Mouse (Mus musculus) heart, embryonic 15.5 days (tissue): ENCODE results near the gene Nsun2. TPM values are rescaled to one million over a fixed set of nuclear protein-coding genes. Genes with fewer than 3 reads are reported as not detected.

Experiments used
- ATAC-seq: fragments of 200-750 bp; cut with Nextera tagmentation; replicated peaks from 2 replicates; pipeline ENCODE4 v1.8.0; 2017; ENCODE audit warnings: low read depth, moderate TSS enrichment; ENCODE audit not compliant: insufficient number of reproducible peaks, insufficient read depth, low FRiP score
- H3K27ac ChIP-seq: fragments of 300-500 bp; sonication (generic); 2 replicates; pipeline ENCODE4 v1.5.1; 2015; ENCODE audit warnings: mild to moderate bottlenecking, inconsistent platforms
- H3K27me3 ChIP-seq: fragments of 300-500 bp; sonication (generic); 2 replicates; pipeline ENCODE4 v1.6.1; 2015; ENCODE audit warnings: inconsistent platforms
- H3K36me3 ChIP-seq: fragments of 300-500 bp; sonication (generic); 2 replicates; pipeline ENCODE4 v1.6.1; 2015; ENCODE audit warnings: mild to moderate bottlenecking, inconsistent platforms
- H3K4me1 ChIP-seq: fragments of 300-500 bp; sonication (generic); replicated peaks from 2 replicates; pipeline ENCODE4 v1.6.1; 2015; ENCODE audit warnings: inconsistent platforms
- H3K4me2 ChIP-seq: fragments of 300-500 bp; sonication (generic); 2 replicates; pipeline ENCODE4 v1.6.1; 2015; ENCODE audit warnings: inconsistent platforms, mild to moderate bottlenecking, moderate library complexity
- H3K4me3 ChIP-seq: fragments of 300-500 bp; sonication (generic); 2 replicates; pipeline ENCODE4 v1.5.1; 2015; ENCODE audit warnings: mild to moderate bottlenecking, inconsistent platforms
- H3K9ac ChIP-seq: fragments of 300-500 bp; sonication (generic); 2 replicates; pipeline ENCODE4 v1.6.1; 2015; ENCODE audit warnings: mild to moderate bottlenecking, inconsistent platforms
- H3K9me3 ChIP-seq: fragments of 300-500 bp; sonication (generic); replicated peaks from 2 replicates; pipeline ENCODE4 v1.6.1; 2016; ENCODE audit warnings: inconsistent platforms
- WGBS: fragments of 180-500 bp; shearing (Covaris S2); methylation state at CpG from one replicate; pipeline ENCODE4 v1.1.7; 2015; ENCODE audit warnings: mixed read lengths; 5-methylcytosine and 5-hydroxymethylcytosine counted together
- polyA plus RNA-seq: library from polyadenylated mRNA; unstranded; fragments of >200 nt; fragmentation: Nextera tagmentation; extraction: Ambion mirVana; gene quantifications from 2 replicates; pipeline ENCODE4 v1.2.1, GENCODE M21; 2015

Nsun2 gene
- polyA plus RNA-seq, 1 experiment from 2014 or later, result 53.0 TPM

GRCm38 (mm10) chr13:69502863-69503262 is 30.7 kb upstream of the Nsun2 start:
- Histone ChIP-seq H3K4me2 (no peak overlapping the region), H3K4me1 (peaks cover 11% of the 10 kb centered on the region; the same call in 1 of the 2 replicates), H3K9me3 (no peaks in the 10 kb centered on the region), H3K36me3 (peaks cover 83% of the 10 kb centered on the region), H3K27ac (no peak overlapping the region), H3K4me3 (no peak overlapping the region), H3K27me3 (no peaks in the 10 kb centered on the region), H3K9ac (no peak overlapping the region)
- 68% methylated on average over 5 of the region's 5 CpGs for WGBS
- ATAC-seq, result no peak

GRCm38 (mm10) chr13:69506341-69507086 is 27.0 kb upstream of the Nsun2 start:
- no peak overlapping the region for H3K4me3 ChIP-seq
- no peaks in the 10 kb centered on the region for H3K9me3 ChIP-seq
- 68% methylated on average over 12 of the region's 12 CpGs for WGBS
- ATAC-seq, result no peak
- no peak overlapping the region for H3K27ac ChIP-seq
- no peaks in the 10 kb centered on the region for H3K27me3 ChIP-seq
- peaks cover 10% of the 10 kb centered on the region; the same call in 1 of the 2 replicates for H3K4me1 ChIP-seq
- H3K4me2 ChIP-seq, result no peak overlapping the region
- peaks cover 71% of the 10 kb centered on the region for H3K36me3 ChIP-seq
- no peak overlapping the region for H3K9ac ChIP-seq

GRCm38 (mm10) chr13:69507666-69508065 is 25.9 kb upstream of the Nsun2 start:
- no peak overlapping the region for H3K9ac ChIP-seq
- ATAC-seq, result no peak
- WGBS, result 96% methylated on average over 3 of the region's 3 CpGs
- H3K4me1 ChIP-seq, result peaks cover 10% of the 10 kb centered on the region; the same call in 1 of the 2 replicates
- no peak overlapping the region for H3K27ac ChIP-seq
- peaks cover 70% of the 10 kb centered on the region for H3K36me3 ChIP-seq
- H3K9me3 ChIP-seq, result no peaks in the 10 kb centered on the region
- no peaks in the 10 kb centered on the region for H3K27me3 ChIP-seq
- H3K4me2 ChIP-seq, result no peak overlapping the region
- no peak overlapping the region for H3K4me3 ChIP-seq

- Histone ChIP-seq H3K4me1 (peaks cover 10% of the 10 kb centered on the region; the same call in 1 of the 2 replicates), H3K9me3 (no peaks in the 10 kb centered on the region), H3K27ac (no peak overlapping the region), H3K36me3 (peaks cover 54% of the 10 kb centered on the region), H3K9ac (no peak overlapping the region), H3K4me2 (no peak overlapping the region), H3K27me3 (no peaks in the 10 kb centered on the region), H3K4me3 (no peak overlapping the region)
- ATAC-seq, result no peak
- 65% methylated on average over 9 of the region's 9 CpGs for WGBS
Measured at GRCm38 (mm10) chr13:69509391-69510244, 23.9 kb upstream of the Nsun2 start.

GRCm38 (mm10) chr13:69515091-69515490 is 18.5 kb upstream of the Nsun2 start:
- H3K4me2 ChIP-seq, result no peak overlapping the region
- H3K27me3 ChIP-seq, result no peaks in the 10 kb centered on the region
- peaks cover 14% of the 10 kb centered on the region; the same call in 1 of the 2 replicates for H3K36me3 ChIP-seq
- H3K9ac ChIP-seq, result no peak overlapping the region
- WGBS, result 83% methylated on average over 3 of the region's 3 CpGs
- peaks cover 17% of the 10 kb centered on the region for H3K4me1 ChIP-seq
- H3K27ac ChIP-seq, result no peak overlapping the region
- no peak for ATAC-seq
- H3K9me3 ChIP-seq, result no peaks in the 10 kb centered on the region
- no peak overlapping the region for H3K4me3 ChIP-seq

GRCm38 (mm10) chr13:69517445-69517844 is 16.1 kb upstream of the Nsun2 start:
- 50% methylated on average over 6 of the region's 6 CpGs for WGBS
- Histone ChIP-seq H3K36me3 (peaks cover 4% of the 10 kb centered on the region; the same call in 1 of the 2 replicates), H3K27ac (no peak overlapping the region), H3K9me3 (no peaks in the 10 kb centered on the region), H3K4me2 (no peak overlapping the region), H3K4me3 (no peak overlapping the region), H3K9ac (no peak overlapping the region), H3K27me3 (no peaks in the 10 kb centered on the region), H3K4me1 (peaks cover 23% of the 10 kb centered on the region)
- ATAC-seq, result no peak

GRCm38 (mm10) chr13:69519137-69519536 is 14.4 kb upstream of the Nsun2 start:
- 81% methylated on average over 6 of the region's 6 CpGs for WGBS
- no peaks in the 10 kb centered on the region for H3K36me3 ChIP-seq

GRCm38 (mm10) chr13:69522161-69522791 is 11.3 kb upstream of the Nsun2 start:
- ATAC-seq, result no peak
- no peaks in the 10 kb centered on the region for H3K27me3 ChIP-seq
- H3K4me3 ChIP-seq, result no peak overlapping the region
- H3K4me2 ChIP-seq, result no peak overlapping the region
- no peak overlapping the region for H3K27ac ChIP-seq
- no peak overlapping the region for H3K9ac ChIP-seq
- 88% methylated on average over 1 of the region's 1 CpGs for WGBS
- peaks cover 65% of the 10 kb centered on the region for H3K4me1 ChIP-seq
- no peaks in the 10 kb centered on the region for H3K36me3 ChIP-seq
- H3K9me3 ChIP-seq, result no peaks in the 10 kb centered on the region

More at GRCm38 (mm10) chr13:69519137-69519536, 14.4 kb upstream of the Nsun2 start:
- H3K4me3 ChIP-seq, result no peak overlapping the region
- no peak overlapping the region for H3K9ac ChIP-seq
- no peak overlapping the region for H3K27ac ChIP-seq
- H3K4me1 ChIP-seq, result peaks cover 39% of the 10 kb centered on the region
- no peak overlapping the region for H3K4me2 ChIP-seq
- ATAC-seq, result no peak
- no peaks in the 10 kb centered on the region for H3K27me3 ChIP-seq
- no peaks in the 10 kb centered on the region for H3K9me3 ChIP-seq

GRCm38 (mm10) chr13:69523444-69524157 is 9.9 kb upstream of the Nsun2 start:
- 64% methylated on average over 14 of the region's 14 CpGs for WGBS
- no peak overlapping the region for H3K27ac ChIP-seq
- H3K27me3 ChIP-seq, result no peaks in the 10 kb centered on the region
- H3K9ac ChIP-seq, result no peak overlapping the region
- peaks cover 60% of the 10 kb centered on the region for H3K4me1 ChIP-seq
- H3K4me3 ChIP-seq, result no peak overlapping the region
- no peak overlapping the region for H3K4me2 ChIP-seq
- H3K9me3 ChIP-seq, result no peaks in the 10 kb centered on the region
- no peaks in the 10 kb centered on the region for H3K36me3 ChIP-seq
- no peak for ATAC-seq

GRCm38 (mm10) chr13:69524158-69524530 is 9.4 kb upstream of the Nsun2 start:
- Histone ChIP-seq H3K27ac (no peak overlapping the region), H3K27me3 (no peaks in the 10 kb centered on the region), H3K36me3 (no peaks in the 10 kb centered on the region), H3K4me3 (no peak overlapping the region), H3K4me2 (no peak overlapping the region), H3K4me1 (peaks cover 62% of the 10 kb centered on the region), H3K9ac (no peak overlapping the region), H3K9me3 (no peaks in the 10 kb centered on the region)
- 58% methylated on average over 2 of the region's 2 CpGs for WGBS
- ATAC-seq, result no peak

GRCm38 (mm10) chr13:69525867-69526266 is 7.7 kb upstream of the Nsun2 start:
- no peak for ATAC-seq
- WGBS, result 76% methylated on average over 4 of the region's 4 CpGs
- H3K9ac ChIP-seq, result no peak overlapping the region
- no peak overlapping the region for H3K27ac ChIP-seq
- H3K27me3 ChIP-seq, result no peaks in the 10 kb centered on the region
- H3K4me3 ChIP-seq, result no peak overlapping the region
- H3K4me2 ChIP-seq, result no peak overlapping the region
- H3K4me1 ChIP-seq, result peaks cover 68% of the 10 kb centered on the region
- H3K36me3 ChIP-seq, result no peaks in the 10 kb centered on the region; the same call in 1 of the 2 replicates
- H3K9me3 ChIP-seq, result no peaks in the 10 kb centered on the region
